ENCODE assay signal across 8 mouse cellular contexts in genomic region chr5:150115271-150116092, GRCm38 (mm10). TPM values are rescaled to one million over a fixed set of nuclear protein-coding genes. Genes with fewer than 3 reads are reported as not detected.
A peak's percentile ranks its signal among the peaks of the same experiment; 100 is the strongest.
DNase-seq lines count a peak whose midpoint lies in the region; ATAC-seq lines count a peak whose summit lies in the region.

No protein-coding gene starts in this region.

- WGBS in embryonic facial prominence, embryonic 10.5 days = 72% methylated on average over 16 of the region's 16 CpGs

- ATAC-seq in hematopoietic stem cell, adult 5-6 weeks (replicated peaks in 1 of 2; ENCODE audit: insufficient read depth in 1 of 2, low FRiP score in 2 of 2, low TSS enrichment in 1 of 2, low read depth in 1 of 2, poor library complexity in 2 of 2, severe bottlenecking in 2 of 2) = peak; percentile 30 to 43; a peak in 3 of 4 replicates

- 0 out of 2 replicates have a peak, but pooled peaks cover 6% of the 10 kb centered on the region for H3K9me3 ChIP-seq in embryonic facial prominence, embryonic 10.5 days

- H3K4me3 ChIP-seq in embryonic facial prominence, embryonic 10.5 days = no peak overlapping the region

- peaks cover 17% of the 10 kb centered on the region for H3K27me3 ChIP-seq in embryonic facial prominence, embryonic 10.5 days (replicated peaks; ENCODE audit: low read depth, poor library complexity, severe bottlenecking)

- peaks cover 18% of the 10 kb centered on the region for H3K4me1 ChIP-seq in embryonic facial prominence, embryonic 10.5 days

- intact Hi-C loops in gastrocnemius, postnatal 14 days (cut with DNase I; ENCODE audit: low total_unique reads) = no loop called here

- DNase-seq in gastrocnemius, postnatal 14 days = peak; percentile 44
- DNase-seq in gastrocnemius, adult 18-20 months (ENCODE audit: low spot score) = no peak
- peak; percentile 32 for DNase-seq in embryonic facial prominence, embryonic 10.5 days (ENCODE audit: low spot score)
- peak; percentile 63 for DNase-seq in mesoderm, embryonic 11.5 days (ENCODE audit: low read depth, low spot score)
- no peak for DNase-seq in natural killer cell, adult 2 months (ENCODE audit: low spot score in 2 of 2)
- no peak for DNase-seq in layer of hippocampus, adult 11-12 months (ENCODE audit: low spot score)
- no peak for DNase-seq in c-Kit-positive CD71-positive TER-119-positive erythroid progenitor cells, embryonic 14.5 days (ENCODE audit: low spot score)

- no peaks in the 10 kb centered on the region for H3K36me3 ChIP-seq in embryonic facial prominence, embryonic 10.5 days (replicated peaks)

- no peak overlapping the region for H3K27ac ChIP-seq in embryonic facial prominence, embryonic 10.5 days (replicated peaks)

RNA-seq across cellular contexts. Expression of gene Fry, which starts 3.0 kb away (rescaled TPM):
- 10 to 100 TPM; 74.1 to 86.7 TPM for total RNA-seq in gastrocnemius, postnatal 14 days (2021)
- total RNA-seq in gastrocnemius, adult 18-20 months (2021) = 10 to 100 TPM; 59.8 to 70.0 TPM
- polyA plus RNA-seq in embryonic facial prominence, embryonic 10.5 days (2016; fragmentation: Nextera tagmentation; extraction: Ambion mirVana) = 5.6 and 7.4 TPM in 2 replicates
- total RNA-seq in hematopoietic stem cell, adult 5-6 weeks (2017) = 22.6 and 28.2 TPM in 2 replicates

Comparison
In these comparisons a context has a peak if more than half of its experiments do, and no peak if none do; other contexts are left out.
1. DNase-seq: peak in gastrocnemius, postnatal 14 days (single experiment), embryonic facial prominence, embryonic 10.5 days (single experiment) and mesoderm, embryonic 11.5 days (single experiment); none in gastrocnemius, adult 18-20 months (single experiment), natural killer cell, adult 2 months (0 of 2), layer of hippocampus, adult 11-12 months (single experiment) and c-Kit-positive CD71-positive TER-119-positive erythroid progenitor cells, embryonic 14.5 days (single experiment).